Mouse (Mus musculus): ENCODE results near the gene Gng7.
"Not testable (repeated sequence)": the region's sequence is repeated elsewhere in the genome, so short reads cannot be mapped to it uniquely, and the experiment has no call there.

- TF ChIP-seq POLR2A (IDR thresholded peaks at IDR 0.05; ENCODE audit: insufficient read depth, low read depth, low read length); EP300 (IDR thresholded peaks at IDR 0.05; ENCODE audit: insufficient read depth, low read depth, low read length); CTCF (IDR thresholded peaks at IDR 0.05): not testable (repeated sequence)
These were observed 49.8 kb upstream of the Gng7 start for GRCm38 (mm10) chr10:81064519-81064918.
